Mouse (Mus musculus): ENCODE measurements at regions not wholly inside any gene's neighbourhood (a gene's known extent, or its start where the extent isn't known, plus 50 kb on each side); places are given as distances from the start of the nearest gene placed in this dataset.
"Not testable (repeated sequence)": the region's sequence is repeated elsewhere in the genome, so short reads cannot be mapped to it uniquely, and the experiment has no call there.

GRCm38 (mm10) chr12:93812963-93813733 is 1878.9 kb upstream of the Flrt2 start:
- DNase-seq: no peak
- no peak for TF ChIP-seq POLR2A (IDR thresholded peaks at IDR 0.05; ENCODE audit: borderline replicate concordance, insufficient read depth, low read length)
- TF ChIP-seq CTCF (IDR thresholded peaks at IDR 0.05; ENCODE audit: borderline replicate concordance, insufficient read depth, low read depth, low read length): no peak
- Histone ChIP-seq H3K4me1 (ENCODE audit: control insufficient read depth, insufficient read depth, low read length) (no peaks in the 10 kb centered on the region), H3K27me3 (ENCODE audit: control insufficient read depth, insufficient read depth, low read length) (no peaks in the 10 kb centered on the region), H3K27ac (ENCODE audit: insufficient read depth, low read length) (no peak overlapping the region), H3K4me3 (replicated peaks; ENCODE audit: insufficient read depth, low read depth, low read length) (no peak overlapping the region)

GRCm38 (mm10) chr12:93850944-93851520 is 1841.0 kb upstream of the Flrt2 start:
- H3K4me3 ChIP-seq (replicated peaks; ENCODE audit: insufficient read depth, low read depth, low read length): no peak overlapping the region
- WGBS: 13% methylated on average over 1 of the region's 1 CpGs
- H3K27me3 ChIP-seq (ENCODE audit: control insufficient read depth, insufficient read depth, low read length): no peaks in the 10 kb centered on the region
- H3K27ac ChIP-seq (ENCODE audit: insufficient read depth, low read length): no peak overlapping the region
- TF ChIP-seq CTCF (IDR thresholded peaks at IDR 0.05; ENCODE audit: borderline replicate concordance, insufficient read depth, low read depth, low read length): no peak
- TF ChIP-seq POLR2A (IDR thresholded peaks at IDR 0.05; ENCODE audit: borderline replicate concordance, insufficient read depth, low read length): no peak
- H3K4me1 ChIP-seq (ENCODE audit: control insufficient read depth, insufficient read depth, low read length): no peaks in the 10 kb centered on the region
- DNase-seq: no peak

- TF ChIP-seq CTCF (IDR thresholded peaks at IDR 0.05; ENCODE audit: borderline replicate concordance, insufficient read depth, low read depth, low read length) (no peak), POLR2A (IDR thresholded peaks at IDR 0.05; ENCODE audit: borderline replicate concordance, insufficient read depth, low read length) (no peak)
- H3K4me3 ChIP-seq (replicated peaks; ENCODE audit: insufficient read depth, low read depth, low read length): no peak overlapping the region
- 10% methylated on average over 1 of the region's 1 CpGs for WGBS
- H3K27me3 ChIP-seq (ENCODE audit: control insufficient read depth, insufficient read depth, low read length): no peaks in the 10 kb centered on the region
- no peak for DNase-seq
- no peaks in the 10 kb centered on the region for H3K4me1 ChIP-seq (ENCODE audit: control insufficient read depth, insufficient read depth, low read length)
- H3K27ac ChIP-seq (ENCODE audit: insufficient read depth, low read length): no peak overlapping the region
Measured at GRCm38 (mm10) chr12:93851660-93852059, 1840.4 kb upstream of the Flrt2 start.

- Histone ChIP-seq H3K27ac (ENCODE audit: insufficient read depth, low read length) (no peak overlapping the region), H3K4me1 (ENCODE audit: control insufficient read depth, insufficient read depth, low read length) (no peaks in the 10 kb centered on the region), H3K4me3 (replicated peaks; ENCODE audit: insufficient read depth, low read depth, low read length) (no peak overlapping the region), H3K27me3 (ENCODE audit: control insufficient read depth, insufficient read depth, low read length) (no peaks in the 10 kb centered on the region)
- TF ChIP-seq POLR2A (IDR thresholded peaks at IDR 0.05; ENCODE audit: borderline replicate concordance, insufficient read depth, low read length): no peak
- TF ChIP-seq CTCF (IDR thresholded peaks at IDR 0.05; ENCODE audit: borderline replicate concordance, insufficient read depth, low read depth, low read length): no peak
- WGBS: 22% methylated on average over 2 of the region's 2 CpGs
- DNase-seq: no peak
Measured at GRCm38 (mm10) chr12:93885946-93886345, 1806.1 kb upstream of the Flrt2 start.

- no peak for DNase-seq
- TF ChIP-seq CTCF (IDR thresholded peaks at IDR 0.05; ENCODE audit: borderline replicate concordance, insufficient read depth, low read depth, low read length): no peak
- TF ChIP-seq POLR2A (IDR thresholded peaks at IDR 0.05; ENCODE audit: borderline replicate concordance, insufficient read depth, low read length): no peak
- Histone ChIP-seq H3K4me3 (replicated peaks; ENCODE audit: insufficient read depth, low read depth, low read length) (no peak overlapping the region), H3K4me1 (ENCODE audit: control insufficient read depth, insufficient read depth, low read length) (no peaks in the 10 kb centered on the region), H3K27ac (ENCODE audit: insufficient read depth, low read length) (no peak overlapping the region), H3K27me3 (ENCODE audit: control insufficient read depth, insufficient read depth, low read length) (no peaks in the 10 kb centered on the region)
- 71% methylated on average over 3 of the region's 3 CpGs for WGBS
Measured at GRCm38 (mm10) chr12:93890109-93890508, 1801.9 kb upstream of the Flrt2 start.

GRCm38 (mm10) chr12:93928541-93929238 is 1763.3 kb upstream of the Flrt2 start:
- WGBS: 56% methylated on average over 1 of the region's 27 CpGs
- not testable (repeated sequence) for H3K4me3 ChIP-seq (replicated peaks; ENCODE audit: insufficient read depth, low read depth, low read length); DNase-seq; H3K4me1 ChIP-seq (ENCODE audit: control insufficient read depth, insufficient read depth, low read length); H3K27ac ChIP-seq (ENCODE audit: insufficient read depth, low read length); H3K27me3 ChIP-seq (ENCODE audit: control insufficient read depth, insufficient read depth, low read length)

- not testable (repeated sequence) for H3K4me3 ChIP-seq (replicated peaks; ENCODE audit: insufficient read depth, low read depth, low read length); DNase-seq; H3K4me1 ChIP-seq (ENCODE audit: control insufficient read depth, insufficient read depth, low read length); H3K27me3 ChIP-seq (ENCODE audit: control insufficient read depth, insufficient read depth, low read length); H3K27ac ChIP-seq (ENCODE audit: insufficient read depth, low read length)
- WGBS: 95% methylated on average over 5 of the region's 7 CpGs
Measured at GRCm38 (mm10) chr12:93929239-93929563, 1762.8 kb upstream of the Flrt2 start.

- WGBS: 91% methylated on average over 11 of the region's 11 CpGs
- not testable (repeated sequence) for H3K27me3 ChIP-seq (ENCODE audit: control insufficient read depth, insufficient read depth, low read length); H3K4me1 ChIP-seq (ENCODE audit: control insufficient read depth, insufficient read depth, low read length); H3K4me3 ChIP-seq (replicated peaks; ENCODE audit: insufficient read depth, low read depth, low read length); DNase-seq; H3K27ac ChIP-seq (ENCODE audit: insufficient read depth, low read length)
Measured at GRCm38 (mm10) chr12:93930242-93930641, 1761.8 kb upstream of the Flrt2 start.

Data from cerebellum, adult 2 months (tissue).